Mouse (Mus musculus) small intestine, adult 2 months (tissue): Measurements from ENCODE around the gene Tmem43. TPM values are rescaled to one million over a fixed set of nuclear protein-coding genes. Genes with fewer than 3 reads are reported as not detected.

ENCODE experiments used
- H3K27ac ChIP-seq: fragments of 200-500 bp; 2 replicates; pipeline ENCODE4 v1.5.1; 2012; ENCODE audit warnings: low read depth, low read length, control low read depth, inconsistent platforms; ENCODE audit not compliant: insufficient read depth
- H3K27me3 ChIP-seq: fragments of 200-500 bp; 2 replicates; pipeline ENCODE4 v1.6.1; 2012; ENCODE audit warnings: mild to moderate bottlenecking, moderate library complexity, low read length, inconsistent platforms; ENCODE audit not compliant: control insufficient read depth, insufficient read depth
- H3K36me3 ChIP-seq: fragments of 200-500 bp; 2 replicates; pipeline ENCODE4 v1.6.1; 2012; ENCODE audit warnings: mild to moderate bottlenecking, low read length, control low read depth, inconsistent platforms; ENCODE audit not compliant: control insufficient read depth, insufficient read depth
- H3K4me1 ChIP-seq: fragments of 200-500 bp; 2 replicates; pipeline ENCODE4 v1.6.1; 2012; ENCODE audit warnings: low read length, inconsistent platforms, mixed read lengths; ENCODE audit not compliant: control insufficient read depth, insufficient read depth, insufficient read length
- H3K4me3 ChIP-seq: fragments of 200-500 bp; 2 replicates; pipeline ENCODE4 v1.5.1; 2012; ENCODE audit warnings: low read depth, mild to moderate bottlenecking, control low read depth, inconsistent platforms, low read length, moderate library complexity
- CTCF ChIP-seq: fragments of 200-500 bp; IDR thresholded peaks from 2 replicates; pipeline ENCODE4 v1.5.1; 2012; ENCODE audit warnings: low read depth, mild to moderate bottlenecking, control low read depth, inconsistent platforms, low read length, moderate library complexity, mixed read lengths; ENCODE audit not compliant: insufficient replicate concordance, insufficient read length; ENCODE audit errors: extremely low read depth
- POLR2A ChIP-seq: fragments of 200-500 bp; IDR thresholded peaks from 2 replicates; pipeline ENCODE4 v1.6.1; 2012; ENCODE audit warnings: low read depth, mild to moderate bottlenecking, control low read depth, inconsistent platforms, low read length, moderate library complexity
- WGBS: fragments of 180-500 bp; shearing (Covaris S2); methylation state at CpG from one replicate; pipeline ENCODE4 v1.1.7; 2018; 5-methylcytosine and 5-hydroxymethylcytosine counted together
- polyA plus RNA-seq: library from polyadenylated mRNA; depleted of rRNA; stranded (reverse); fragments of >200 nt; gene quantifications from 2 replicates; pipeline ENCODE4 v1.2.3, GENCODE M21; 2012; rRNA removed

Tmem43 gene
- polyA plus RNA-seq, 1 experiment: 38.8 TPM

GRCm38 (mm10) chr6:91533771-91534170 is 60.3 kb downstream of the Tmem43 start:
- Histone ChIP-seq H3K4me3 (no peak overlapping the region), H3K36me3 (no peaks in the 10 kb centered on the region), H3K4me1 (peaks cover 37% of the 10 kb centered on the region), H3K27ac (peak overlapping the region; percentile 9; the same call in 1 of the 2 replicates), H3K27me3 (no peaks in the 10 kb centered on the region)
- 30% methylated on average over 2 of the region's 2 CpGs for WGBS
- TF ChIP-seq POLR2A: no peak
- no peak for TF ChIP-seq CTCF

- peaks cover 39% of the 10 kb centered on the region for H3K4me1 ChIP-seq
- H3K27me3 ChIP-seq: no peaks in the 10 kb centered on the region
- WGBS: 71% methylated on average over 4 of the region's 4 CpGs
- peak overlapping the region; percentile 9; the same call in 1 of the 2 replicates for H3K27ac ChIP-seq
- no peaks in the 10 kb centered on the region for H3K36me3 ChIP-seq
- TF ChIP-seq POLR2A: no peak
- no peak for TF ChIP-seq CTCF
- H3K4me3 ChIP-seq: no peak overlapping the region
These were observed 60.8 kb downstream of the Tmem43 start for GRCm38 (mm10) chr6:91534268-91534667.

GRCm38 (mm10) chr6:91535231-91535630 is 61.7 kb downstream of the Tmem43 start:
- Histone ChIP-seq H3K36me3 (no peaks in the 10 kb centered on the region), H3K4me3 (no peak overlapping the region), H3K27ac (peak overlapping the region; percentile 86), H3K27me3 (no peaks in the 10 kb centered on the region), H3K4me1 (peaks cover 39% of the 10 kb centered on the region)
- TF ChIP-seq POLR2A (no peak), CTCF (no peak)
- 60% methylated on average over 3 of the region's 3 CpGs for WGBS

- H3K27me3 ChIP-seq: no peaks in the 10 kb centered on the region
- no peaks in the 10 kb centered on the region for H3K36me3 ChIP-seq
- WGBS: 25% methylated on average over 11 of the region's 11 CpGs
- H3K27ac ChIP-seq: peak overlapping the region; percentile 89
- TF ChIP-seq POLR2A (no peak), CTCF (no peak)
- H3K4me1 ChIP-seq: peaks cover 40% of the 10 kb centered on the region
- no peak overlapping the region for H3K4me3 ChIP-seq
These were observed 62.7 kb downstream of the Tmem43 start for GRCm38 (mm10) chr6:91536047-91536765.

Other genes with a start within 250 kb of the Tmem43 start
- not detected in 2 replicates for gene Wnt7a, start 62.3 kb upstream of the Tmem43 start, polyA plus RNA-seq
- 4.3 and 6.2 TPM in 2 replicates for gene Chchd4, start 157 bp upstream of the Tmem43 start, polyA plus RNA-seq
- gene Xpc, start 42.2 kb downstream of the Tmem43 start, polyA plus RNA-seq: 1.7 and 4.2 TPM in 2 replicates
- gene Lsm3, start 42.2 kb downstream of the Tmem43 start, polyA plus RNA-seq: 7.7 and 12.5 TPM in 2 replicates
- 44.0 and 124 TPM in 2 replicates for gene Slc6a6, start 210.3 kb downstream of the Tmem43 start, polyA plus RNA-seq